Mouse (Mus musculus) heart, postnatal 14 days (tissue): Measurements from ENCODE around the gene Gm13101. TPM values are rescaled to one million over a fixed set of nuclear protein-coding genes. Genes with fewer than 3 reads are reported as not detected.
"Not testable (repeated sequence)": the region's sequence is repeated elsewhere in the genome, so short reads cannot be mapped to it uniquely, and the experiment has no call there.

Experiments
- DNase-seq, 2 experiments: peaks; one replicate each; pipeline ENCODE4 v3.0.0; 2021 to 2022
- intact Hi-C: fragments of 180-260 bp; cut with DNase I; formaldehyde crosslinking; loops from one replicate; pipeline ENCODE4 v1.15.1; 2025
- long read RNA-seq, 2 experiments: library from polyadenylated mRNA; stranded (forward); transcript quantifications; one replicate each; pipeline ENCODE4 v2.0.0; 2021
- total RNA-seq, 2 experiments: library from RNA; stranded (reverse); gene quantifications; 2 replicates each; pipeline ENCODE4 v1.2.3; 2021

Gm13101 gene
- not detected for total RNA-seq
- long read RNA-seq, experiment 1: 0 reads
- long read RNA-seq, experiment 2: 0 reads

DNA sequence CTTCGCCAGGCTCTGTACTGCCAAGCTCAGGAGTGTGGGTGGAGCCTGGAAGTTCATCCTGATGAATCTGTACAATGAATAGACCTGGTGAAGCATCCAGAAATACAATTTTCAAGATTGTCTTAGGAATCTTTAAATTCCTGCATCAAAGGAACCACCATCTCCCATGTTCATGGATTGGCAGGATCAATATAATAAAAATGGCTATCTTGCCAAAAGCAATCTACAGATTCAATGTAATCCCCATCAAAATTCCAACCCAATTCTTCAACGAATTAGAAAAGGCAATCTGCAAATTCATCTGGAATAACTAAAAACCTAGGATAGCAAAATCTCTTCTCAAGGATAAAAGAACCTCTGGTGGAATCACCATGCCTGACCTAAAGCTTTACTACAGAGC, at the start of gene Gm13101:
Gene Gm13101, minus strand, starts transcription at position 101 of the 400 bp plus-strand sequence.
- intact Hi-C loops, DNase-seq: not testable (repeated sequence)

DNA sequence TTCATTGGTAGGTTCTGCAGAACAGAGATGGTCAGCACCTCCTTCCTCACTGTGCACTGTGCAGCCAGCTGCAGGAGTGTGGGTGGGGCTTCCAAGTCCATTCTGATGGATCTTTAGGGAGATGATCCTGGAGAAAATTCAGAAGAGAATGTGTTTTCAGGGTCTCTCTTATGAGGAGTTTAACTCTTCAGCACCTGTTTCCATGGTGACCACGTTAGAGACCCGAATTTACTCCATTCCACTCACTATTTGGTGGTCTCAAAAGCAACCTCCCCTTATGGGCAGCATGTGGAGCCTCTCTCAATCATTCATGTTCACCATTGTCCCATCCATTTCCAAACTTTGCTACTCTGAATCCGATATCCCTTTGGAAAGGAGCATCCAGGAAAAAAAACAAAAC, 27.5 kb upstream of the Gm13101 start, which contains the start of gene Pramef17:
Gene Pramef17, minus strand, starts transcription at position 101 of the 400 bp plus-strand sequence.
- intact Hi-C loops, DNase-seq: not testable (repeated sequence)

GRCm38 (mm10) chr4:143988126-143988525, 21.4 kb upstream of the Gm13101 start:
- DNase-seq: peak; percentile 48 to 52
- intact Hi-C loops: not testable (repeated sequence)

DNA sequence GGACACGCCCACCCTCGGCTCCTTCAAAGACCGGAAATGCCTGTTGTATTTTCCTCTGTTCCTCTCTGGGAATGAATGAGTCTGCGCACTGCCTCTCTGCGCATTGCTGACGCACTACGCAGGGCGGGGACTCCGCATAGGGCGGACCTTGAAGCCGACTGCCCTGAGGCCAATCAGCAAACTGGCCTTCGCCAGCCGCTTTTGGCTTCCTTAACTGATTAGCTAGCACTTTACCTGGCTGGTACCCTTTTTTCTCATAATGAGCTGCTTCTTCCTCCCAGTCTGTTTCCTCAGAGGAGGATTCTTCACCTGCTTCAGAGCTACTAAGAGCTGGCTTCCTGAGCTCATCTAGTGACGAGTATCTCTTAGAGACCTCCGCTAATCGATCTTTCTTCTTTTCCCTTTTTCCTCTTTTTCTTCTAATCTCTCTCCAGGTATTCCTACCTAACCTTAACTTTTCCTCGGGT, 20.8 kb upstream of the Gm13101 start:
- peak; percentile 23 to 25 for DNase-seq
- intact Hi-C loops: not testable (repeated sequence)

GRCm38 (mm10) chr4:143985733-143986132, 19.0 kb upstream of the Gm13101 start:
- intact Hi-C loops: not testable (repeated sequence)
- DNase-seq: peak; percentile 2 to 8

GRCm38 (mm10) chr4:143985165-143985564, 18.4 kb upstream of the Gm13101 start:
- peak; percentile 3 to 5 for DNase-seq
- intact Hi-C loops: not testable (repeated sequence)

DNA sequence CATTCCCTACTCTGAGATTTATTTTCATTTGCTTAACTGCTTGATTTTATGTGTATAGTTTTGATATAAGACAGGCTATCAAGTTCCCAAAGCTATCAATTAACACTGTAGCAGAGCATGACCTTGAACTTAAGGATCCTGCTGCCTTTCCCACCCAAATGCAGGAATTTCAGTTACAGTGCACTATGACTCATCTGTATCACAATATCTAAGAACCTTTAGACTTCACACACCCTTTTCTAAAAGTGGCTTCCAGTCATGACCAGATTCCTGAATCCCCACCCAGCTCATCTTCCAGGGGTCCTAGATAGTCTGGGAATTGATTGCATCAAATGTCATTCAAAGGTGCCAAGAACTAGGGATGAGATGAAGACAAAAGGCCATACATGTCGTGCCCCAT, 16.7 kb upstream of the Gm13101 start:
- DNase-seq, intact Hi-C loops: not testable (repeated sequence)

GRCm38 (mm10) chr4:143950916-143951315, 15.8 kb downstream of the Gm13101 start, which contains the start of gene Pramef25:
Pramef25 (minus strand) TSS chr4:143951016.
- DNase-seq, intact Hi-C loops: not testable (repeated sequence)

Other genes starting within 250 kb of the Gm13101 start
- gene Gm13078, start 247.5 kb downstream of the Gm13101 start, total RNA-seq: not detected
- gene Gm13023, start 177.6 kb downstream of the Gm13101 start, total RNA-seq: not detected
- gene Gm13084, start 150.9 kb downstream of the Gm13101 start, total RNA-seq: not detected
- gene Gm13103, start 120.5 kb downstream of the Gm13101 start, total RNA-seq: not detected
- gene Pramef6, start 66.6 kb downstream of the Gm13101 start, total RNA-seq: not detected
- gene Pramef25, start 15.9 kb downstream of the Gm13101 start, total RNA-seq: not detected
- not detected for gene Pramef17, start 27.4 kb upstream of the Gm13101 start, total RNA-seq
- not detected for gene Pramel4, start 92.2 kb upstream of the Gm13101 start, total RNA-seq
- not detected for gene Gm13102, start 139.5 kb upstream of the Gm13101 start, total RNA-seq
- gene Oog3, start 195.7 kb upstream of the Gm13101 start, total RNA-seq: not detected
- gene Oog2, start 223.8 kb upstream of the Gm13101 start, total RNA-seq: not detected
- not detected for gene C87977, start 246.4 kb upstream of the Gm13101 start, total RNA-seq